Mouse (Mus musculus) mouse embryonic stem cell (cell line): ENCODE data around the gene Cdh15.

Experiments used
- in situ Hi-C, 2 experiments: fragments of 300-500 bp; cut with MboI; formaldehyde crosslinking; loops; 1 replicate in 1 of 2; 3 replicates in 1 of 2; pipeline ENCODE4 v1.14.3; 2019 to 2020; ENCODE audit warnings: low sequenced_read_pairs in 2 of 2, low pct_unique_long_range_greater_than_20kb in 1 of 2, mixed read lengths in 1 of 2; ENCODE audit not compliant: unreplicated experiment in 1 of 2

The Cdh15 gene

DNA sequence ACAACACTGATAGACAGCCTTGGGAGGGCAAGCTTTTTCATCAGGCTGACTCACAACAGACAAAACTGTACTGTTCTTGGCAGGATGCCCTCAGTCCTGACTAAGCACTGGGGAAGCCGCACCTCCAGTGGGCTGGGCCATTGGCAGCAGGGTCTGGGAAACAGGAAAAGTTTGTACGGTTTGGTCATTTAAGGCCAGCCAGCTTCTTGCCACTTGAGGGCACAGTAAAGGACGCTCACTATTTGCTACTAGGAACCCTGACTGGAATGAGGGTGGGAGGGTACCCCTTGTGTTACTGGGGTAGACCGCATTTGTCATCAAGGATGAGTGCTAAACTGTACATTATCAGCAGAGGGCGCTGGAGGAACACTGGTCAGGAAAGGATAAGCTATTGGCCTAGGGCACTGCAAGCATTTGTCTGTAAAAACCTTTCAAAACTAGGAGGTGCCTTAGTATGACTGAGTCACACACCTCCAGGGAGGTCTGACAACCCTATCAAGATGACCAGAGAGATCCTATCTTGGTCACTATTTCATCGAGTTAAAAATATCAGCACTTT lies 58.8 kb downstream of the Cdh15 start:
- in situ Hi-C loops, result no loop called here

DNA sequence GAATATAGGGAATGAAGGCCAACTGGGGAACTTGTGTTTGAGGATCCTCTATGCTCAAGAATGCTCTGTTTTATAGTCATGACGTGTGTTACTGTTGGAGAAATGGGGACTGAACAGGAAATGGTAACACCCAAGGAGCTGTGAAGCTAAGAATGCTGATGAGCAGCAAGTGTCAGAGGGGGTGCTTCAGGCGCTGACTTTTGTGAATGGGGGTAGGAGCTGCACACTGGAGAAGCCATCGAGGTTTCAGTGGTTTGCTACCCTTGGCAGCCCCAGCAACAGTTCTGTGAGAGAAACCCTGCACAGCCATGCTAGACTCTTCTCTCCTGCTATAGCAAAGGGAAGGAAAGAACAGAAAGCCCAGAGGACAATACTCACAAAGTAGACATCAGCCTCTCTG lies 64.4 kb downstream of the Cdh15 start:
- in situ Hi-C loops, result no loop called here

DNA sequence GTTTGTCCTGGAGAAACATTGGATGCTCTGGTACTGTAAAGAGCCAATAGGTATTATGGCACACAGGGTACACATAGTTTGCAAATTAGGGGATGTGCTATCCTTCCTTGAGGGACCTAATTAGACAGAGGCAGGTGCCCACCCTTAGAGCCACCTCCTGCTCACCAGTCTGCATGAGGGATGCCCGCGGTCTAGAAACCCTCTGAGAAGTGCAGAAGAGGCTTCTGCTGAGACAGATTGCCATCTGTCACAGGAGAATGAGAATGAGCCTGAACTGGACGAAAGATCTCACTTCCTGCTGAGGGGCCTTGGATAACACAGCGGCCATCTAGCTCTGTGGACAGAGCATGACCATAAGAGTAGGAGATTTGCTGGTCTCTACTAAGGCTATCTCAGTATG lies 65.1 kb downstream of the Cdh15 start:
- in situ Hi-C loops, result no loop called here

DNA sequence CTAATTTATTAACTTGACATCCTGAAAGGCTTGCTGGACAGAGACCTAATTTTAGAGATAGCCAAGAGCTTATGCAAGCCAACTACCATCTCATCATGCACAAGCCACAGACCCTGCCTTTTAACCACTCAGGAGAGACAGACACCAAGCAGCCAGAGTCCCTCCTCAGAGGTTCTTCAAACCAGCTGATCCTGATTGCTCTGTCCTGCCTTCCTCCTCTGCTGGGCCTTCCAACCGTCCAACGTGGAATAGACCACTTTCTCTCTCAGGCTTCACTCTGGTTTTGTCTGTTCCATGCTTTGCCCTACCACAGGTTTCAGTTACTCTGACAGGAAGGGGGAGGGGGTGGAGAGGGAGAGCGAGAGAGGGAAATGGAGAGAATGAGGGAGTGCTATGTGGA lies 69.0 kb downstream of the Cdh15 start:
- in situ Hi-C loops, result no loop called here
